Mouse (Mus musculus) limb, embryonic 13.5 days (tissue): ENCODE measurements around the gene Ccdc17. TPM values are rescaled to one million over a fixed set of nuclear protein-coding genes. Genes with fewer than 3 reads are reported as not detected.

Source experiments
- ATAC-seq: fragments of 200-750 bp; cut with Nextera tagmentation; 2 replicates; pipeline ENCODE4 v1.8.0; 2017; ENCODE audit warnings: low read depth, moderate number of reproducible peaks, moderate TSS enrichment; ENCODE audit not compliant: low FRiP score
- H3K27ac ChIP-seq: fragments of 300-500 bp; sonication (generic); 2 replicates; pipeline ENCODE4 v1.5.1; 2015; ENCODE audit warnings: inconsistent platforms, mild to moderate bottlenecking, moderate library complexity
- H3K27me3 ChIP-seq: fragments of 300-500 bp; sonication (generic); 2 replicates; pipeline ENCODE4 v1.6.1; 2015; ENCODE audit warnings: mild to moderate bottlenecking, inconsistent platforms
- H3K36me3 ChIP-seq: fragments of 300-500 bp; sonication (generic); 2 replicates; pipeline ENCODE4 v1.6.1; 2015; ENCODE audit warnings: inconsistent platforms, mild to moderate bottlenecking, moderate library complexity
- H3K4me1 ChIP-seq: fragments of 300-500 bp; sonication (generic); 2 replicates; pipeline ENCODE4 v1.6.1; 2015; ENCODE audit warnings: inconsistent platforms
- H3K4me2 ChIP-seq: fragments of 300-500 bp; sonication (generic); replicated peaks from 2 replicates; pipeline ENCODE4 v1.6.1; 2015; ENCODE audit warnings: inconsistent platforms, mild to moderate bottlenecking, moderate library complexity
- H3K4me3 ChIP-seq: fragments of 300-500 bp; sonication (generic); 2 replicates; pipeline ENCODE4 v1.5.1; 2015; ENCODE audit warnings: moderate library complexity, mild to moderate bottlenecking, inconsistent platforms
- H3K9ac ChIP-seq: fragments of 300-500 bp; sonication (generic); 2 replicates; pipeline ENCODE4 v1.6.1; 2015; ENCODE audit warnings: mild to moderate bottlenecking, inconsistent platforms
- H3K9me3 ChIP-seq: fragments of 300-500 bp; sonication (generic); 2 replicates; pipeline ENCODE4 v1.6.1; 2016; ENCODE audit warnings: inconsistent platforms
- WGBS: fragments of 180-500 bp; shearing (Covaris S2); methylation state at CpG from one replicate; pipeline ENCODE4 v1.1.7; 2015; 5-methylcytosine and 5-hydroxymethylcytosine counted together
- polyA plus RNA-seq: library from polyadenylated mRNA; unstranded; fragments of >200 nt; fragmentation: Nextera tagmentation; extraction: Ambion mirVana; gene quantifications from 2 replicates; pipeline ENCODE4 v1.2.1, GENCODE M21; 2015

Gene Ccdc17
- 2.1 and 3.1 TPM in 2 replicates for polyA plus RNA-seq

DNA sequence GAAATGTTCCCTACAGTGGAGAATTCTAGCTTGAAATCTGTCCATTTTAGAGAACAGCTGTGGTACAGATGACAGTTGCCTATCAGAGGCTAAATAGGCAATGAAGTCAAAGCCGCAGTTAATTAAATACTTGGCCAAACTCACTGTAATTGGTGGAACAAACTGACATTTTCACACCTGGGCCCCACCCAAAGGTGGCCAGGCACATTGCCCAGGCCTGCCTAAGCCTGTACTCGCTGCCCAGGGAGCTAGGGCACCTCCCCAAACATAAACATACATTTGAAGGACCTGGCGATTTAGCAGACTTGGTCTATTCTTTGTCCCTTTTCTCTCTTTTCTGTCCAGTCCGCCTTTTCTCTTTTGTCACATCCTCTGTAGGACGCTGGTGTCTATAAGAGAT lies at the start of gene Ccdc17:
Gene Ccdc17, plus strand, starts transcription at position 276 of the 400 bp plus-strand sequence.
- no peak for ATAC-seq
- H3K27me3 ChIP-seq = no peaks in the 10 kb centered on the region
- 25% methylated on average over 5 of the region's 5 CpGs for WGBS
- peaks cover 19% of the 10 kb centered on the region for H3K4me1 ChIP-seq
- H3K9me3 ChIP-seq = no peaks in the 10 kb centered on the region
- H3K36me3 ChIP-seq = peaks cover 52% of the 10 kb centered on the region
- H3K27ac ChIP-seq = peak within 1 kb of the TSS; percentile 84
- peak within 1 kb of the TSS; percentile 68 for H3K4me3 ChIP-seq
- H3K9ac ChIP-seq = peak within 1 kb of the TSS; percentile 80
- H3K4me2 ChIP-seq = peak within 1 kb of the TSS; percentile 85

DNA sequence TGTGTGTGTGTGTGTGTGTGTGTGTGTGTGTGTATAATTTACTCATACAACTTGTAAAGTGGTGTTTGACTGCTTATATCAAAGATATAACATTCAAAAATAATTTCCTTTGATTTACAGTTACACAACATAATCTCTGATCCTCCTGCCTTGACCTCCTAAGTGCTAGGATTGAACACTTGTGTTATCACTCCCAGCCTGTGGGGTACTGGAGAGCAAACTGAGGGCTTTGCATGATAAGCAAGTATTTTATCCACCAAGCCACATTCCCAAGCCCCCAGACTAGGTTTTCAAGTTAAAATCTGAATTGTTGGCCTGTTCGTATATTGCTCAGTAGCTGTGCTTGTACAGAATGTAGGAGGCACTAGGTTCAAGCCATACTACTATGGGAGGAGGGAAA lies 46.0 kb upstream of the Ccdc17 start:
- 85% methylated on average over 1 of the region's 1 CpGs for WGBS
- Histone ChIP-seq H3K27me3 (no peaks in the 10 kb centered on the region), H3K27ac (no peak overlapping the region), H3K36me3 (peaks cover 17% of the 10 kb centered on the region), H3K9ac (no peak overlapping the region), H3K9me3 (no peaks in the 10 kb centered on the region), H3K4me1 (no peaks in the 10 kb centered on the region), H3K4me2 (no peak overlapping the region), H3K4me3 (no peak overlapping the region)
- ATAC-seq = no peak

DNA sequence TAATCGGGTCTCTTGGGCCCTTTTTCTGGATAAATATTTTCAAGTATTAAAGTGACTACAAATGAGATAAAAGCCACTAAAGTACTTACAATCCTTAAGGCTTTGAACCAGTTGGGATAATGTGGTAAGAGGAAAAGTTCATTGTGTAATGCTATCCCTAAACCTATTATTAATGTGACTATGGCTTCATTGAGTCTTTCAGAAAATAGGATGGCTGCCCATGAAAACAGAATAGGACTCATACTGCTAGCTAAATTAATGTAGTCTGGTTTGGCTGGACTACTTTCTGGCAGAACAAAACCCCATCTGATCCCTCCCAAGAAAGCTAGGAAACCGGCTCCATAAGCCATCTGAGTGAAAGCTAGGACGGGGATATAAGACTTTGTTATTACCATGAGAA lies 43.4 kb upstream of the Ccdc17 start:
- WGBS = 86% methylated on average over 3 of the region's 3 CpGs

DNA sequence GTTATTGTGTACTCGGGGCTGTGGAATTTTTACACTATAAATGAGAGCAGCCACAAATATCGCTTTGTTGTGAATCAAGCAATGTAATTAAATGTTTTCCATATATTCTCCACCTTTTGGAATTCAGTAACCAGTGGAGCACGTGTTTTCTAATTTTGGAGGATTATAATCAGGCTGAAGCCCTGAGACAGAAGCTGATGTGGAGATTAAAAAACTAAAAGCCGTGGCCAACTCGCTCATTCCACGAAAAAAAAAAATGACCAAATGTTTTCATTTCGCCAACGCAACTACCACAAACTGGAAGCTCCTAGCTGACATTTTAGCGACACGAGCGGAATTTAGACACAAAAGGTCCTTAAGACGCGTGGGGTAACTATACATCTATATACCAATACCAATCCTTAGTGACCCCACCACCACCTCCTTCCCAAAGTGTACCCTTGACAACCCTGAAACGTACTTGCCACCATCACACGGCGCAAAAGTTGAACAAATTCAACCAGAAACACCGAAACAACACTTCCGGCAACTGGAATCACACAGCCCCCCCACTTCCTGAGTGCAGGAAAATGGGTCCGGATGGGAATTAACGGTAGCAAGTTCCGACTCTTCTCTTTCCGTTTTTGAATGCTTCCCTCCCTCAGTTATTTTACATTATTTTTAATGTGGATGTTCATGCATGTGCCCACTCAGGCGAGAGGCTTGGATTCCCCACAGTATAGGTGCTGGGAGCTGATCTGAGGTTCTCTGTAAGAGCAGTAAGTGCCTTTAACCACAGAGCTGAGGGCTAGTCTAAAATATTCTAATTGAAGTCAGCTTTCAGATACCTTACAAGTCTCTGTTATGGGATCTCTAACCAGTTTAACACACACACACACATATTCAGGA lies 40.8 kb upstream of the Ccdc17 start, which contains the start of gene Tmem69:
Gene Tmem69, minus strand, starts transcription at position 524 of the 888 bp plus-strand sequence.
- ATAC-seq = no peak
- Histone ChIP-seq H3K9ac (peak within 1 kb of the TSS; percentile 86), H3K36me3 (peaks cover 21% of the 10 kb centered on the region), H3K4me1 (peaks cover 24% of the 10 kb centered on the region), H3K9me3 (no peaks in the 10 kb centered on the region), H3K4me2 (peak within 1 kb of the TSS; percentile 74), H3K4me3 (peak within 1 kb of the TSS; percentile 91), H3K27ac (peak within 1 kb of the TSS; percentile 88), H3K27me3 (no peaks in the 10 kb centered on the region)
- WGBS = 2% methylated on average over 23 of the region's 23 CpGs

More for the DNA sequence above, 43.4 kb upstream of the Ccdc17 start:
- no peak for ATAC-seq
- no peak overlapping the region for H3K9ac ChIP-seq
- no peak overlapping the region for H3K4me2 ChIP-seq
- no peaks in the 10 kb centered on the region for H3K27me3 ChIP-seq
- no peak overlapping the region for H3K27ac ChIP-seq
- H3K9me3 ChIP-seq = no peaks in the 10 kb centered on the region
- peaks cover 17% of the 10 kb centered on the region for H3K36me3 ChIP-seq
- H3K4me1 ChIP-seq = 0 out of 2 replicates have a peak, but pooled peaks cover 4% of the 10 kb centered on the region
- H3K4me3 ChIP-seq = no peak overlapping the region

DNA sequence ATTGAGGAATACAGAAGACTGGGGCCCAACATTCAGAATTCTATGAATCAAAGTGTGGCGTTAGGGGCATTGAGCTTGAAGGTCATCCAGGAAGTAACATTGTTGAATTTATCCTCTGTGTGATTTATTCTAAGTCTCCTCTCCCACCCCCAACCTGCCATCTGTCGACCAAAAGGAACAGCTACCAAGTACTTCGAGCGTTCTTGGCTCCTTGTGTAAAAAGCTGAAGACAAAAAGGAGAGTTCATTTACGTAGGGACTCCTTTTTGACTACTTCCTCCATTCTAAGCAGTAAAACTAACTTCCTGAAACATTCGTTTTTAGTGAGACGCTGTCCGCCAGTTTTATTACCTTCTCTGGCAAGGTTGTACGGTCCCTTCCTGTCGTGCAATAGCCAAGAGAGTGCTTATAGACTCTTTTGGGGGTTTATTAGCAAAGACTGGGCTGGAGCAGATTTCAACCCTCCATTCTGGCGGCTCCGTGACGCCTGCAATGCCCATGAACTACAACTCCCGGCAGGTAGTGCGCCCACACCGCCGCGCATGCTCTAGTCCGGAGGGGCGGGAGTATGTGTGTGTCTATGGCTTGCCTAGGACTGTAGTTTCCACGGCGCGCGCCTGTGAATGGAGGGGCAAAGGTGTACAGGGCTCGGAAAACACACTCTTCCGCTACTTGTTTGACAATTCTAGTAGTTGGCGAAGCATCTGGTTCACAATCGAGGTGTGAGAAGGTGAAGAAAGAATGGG lies 39.7 kb upstream of the Ccdc17 start:
- H3K4me1 ChIP-seq = peaks cover 29% of the 10 kb centered on the region
- H3K27me3 ChIP-seq = no peaks in the 10 kb centered on the region
- H3K9ac ChIP-seq = peak overlapping the region; percentile 86
- WGBS = under 1% methylated on average over 28 of the region's 28 CpGs
- peaks cover 23% of the 10 kb centered on the region for H3K36me3 ChIP-seq
- ATAC-seq = peak; percentile 95
- H3K4me3 ChIP-seq = peak overlapping the region; percentile 91
- H3K9me3 ChIP-seq = no peaks in the 10 kb centered on the region
- peak overlapping the region; percentile 88 for H3K27ac ChIP-seq
- peak overlapping the region; percentile 74 for H3K4me2 ChIP-seq

DNA sequence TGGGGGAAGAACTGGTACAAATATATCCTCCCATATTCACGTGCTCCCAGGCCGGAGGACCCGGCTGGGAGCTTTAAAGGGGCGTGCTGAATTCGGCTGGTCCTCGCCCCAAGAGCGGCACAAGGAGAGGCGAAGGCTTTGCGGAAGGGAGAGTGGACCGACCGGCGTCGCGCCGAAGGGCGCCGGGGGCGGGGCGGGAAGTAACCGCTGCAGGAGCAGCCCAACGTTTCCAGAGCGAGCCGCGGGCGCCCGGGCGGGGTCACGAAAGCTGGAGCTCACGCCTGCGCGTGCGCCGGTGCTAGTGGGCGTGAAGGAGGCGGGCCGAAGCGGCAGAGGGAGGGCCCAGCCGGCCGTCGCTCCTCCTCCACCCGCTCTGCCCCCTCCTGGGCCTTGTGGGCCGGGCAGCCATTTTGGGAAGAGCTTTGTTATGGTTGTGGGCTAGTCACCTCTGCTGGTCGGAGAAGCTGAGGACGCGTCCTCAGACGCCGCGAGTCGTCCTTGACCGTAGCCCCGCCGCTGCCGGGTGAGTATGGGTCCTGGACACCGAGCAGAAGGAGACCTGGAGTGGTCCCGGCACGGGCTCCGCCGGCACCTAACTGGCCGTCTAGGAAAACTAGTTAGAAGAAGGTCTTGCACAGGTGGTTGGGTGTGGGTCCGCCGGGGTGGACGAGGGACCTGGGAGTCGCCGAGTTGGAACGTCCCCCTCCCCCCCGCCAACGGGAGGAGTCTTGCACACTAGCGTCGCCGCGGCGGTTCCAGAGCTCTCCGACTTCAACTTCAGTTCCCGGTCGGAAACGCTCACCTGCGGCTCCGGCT lies 38.9 kb upstream of the Ccdc17 start, which contains the start of gene Gpbp1l1:
Gene Gpbp1l1, plus strand, starts transcription at position 353 of the 816 bp plus-strand sequence.
- Histone ChIP-seq H3K9me3 (no peaks in the 10 kb centered on the region), H3K27me3 (no peaks in the 10 kb centered on the region), H3K4me1 (peaks cover 29% of the 10 kb centered on the region), H3K9ac (peak within 1 kb of the TSS; percentile 86), H3K36me3 (peaks cover 24% of the 10 kb centered on the region), H3K4me2 (peak within 1 kb of the TSS; percentile 74), H3K4me3 (peak within 1 kb of the TSS; percentile 91), H3K27ac (peak within 1 kb of the TSS; percentile 94)
- under 1% methylated on average over 78 of the region's 78 CpGs for WGBS
- ATAC-seq = peak; percentile 94

DNA sequence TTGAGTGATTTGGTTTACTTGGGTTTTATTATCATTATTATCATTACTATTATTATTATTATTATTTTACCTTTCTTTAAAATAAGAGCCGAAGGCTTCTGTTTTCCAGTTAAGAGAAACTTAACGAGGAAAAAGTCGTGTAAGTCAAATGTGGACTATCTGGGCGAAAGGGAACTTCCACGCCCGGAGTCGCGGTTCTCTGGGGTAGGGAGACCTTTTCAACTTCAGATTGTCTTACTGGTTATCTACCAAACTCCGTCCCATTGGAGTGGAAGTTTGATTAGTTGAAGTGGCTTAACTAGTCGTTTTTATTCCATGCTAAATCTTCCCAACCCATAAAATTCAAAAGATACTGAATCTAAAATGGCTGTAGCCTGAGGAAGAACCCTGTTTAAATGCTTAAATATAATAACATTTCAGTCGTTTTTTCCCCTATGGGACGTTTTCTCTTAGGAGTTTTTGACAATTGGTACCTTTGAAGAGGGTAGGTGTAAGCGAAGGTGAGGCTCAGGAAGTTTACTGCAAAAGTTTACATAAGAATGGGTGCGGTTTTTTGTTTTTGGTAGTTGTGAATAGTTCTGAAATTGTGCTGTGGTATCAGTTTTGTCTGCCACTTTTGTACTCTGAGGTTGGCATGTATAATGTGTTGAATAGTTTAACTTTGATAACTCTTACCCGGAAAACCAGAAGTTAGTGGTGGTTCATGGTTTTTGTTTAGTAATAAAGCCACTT lies 38.1 kb upstream of the Ccdc17 start:
- H3K9me3 ChIP-seq = no peaks in the 10 kb centered on the region
- 5% methylated on average over 15 of the region's 15 CpGs for WGBS
- ATAC-seq = no peak
- peak overlapping the region; percentile 74 for H3K4me2 ChIP-seq
- no peaks in the 10 kb centered on the region for H3K27me3 ChIP-seq
- H3K9ac ChIP-seq = peak overlapping the region; percentile 86
- H3K36me3 ChIP-seq = peaks cover 20% of the 10 kb centered on the region
- H3K4me1 ChIP-seq = peaks cover 29% of the 10 kb centered on the region
- peak overlapping the region; percentile 94; the same call in 1 of the 2 replicates for H3K27ac ChIP-seq
- peak overlapping the region; percentile 91 for H3K4me3 ChIP-seq

DNA sequence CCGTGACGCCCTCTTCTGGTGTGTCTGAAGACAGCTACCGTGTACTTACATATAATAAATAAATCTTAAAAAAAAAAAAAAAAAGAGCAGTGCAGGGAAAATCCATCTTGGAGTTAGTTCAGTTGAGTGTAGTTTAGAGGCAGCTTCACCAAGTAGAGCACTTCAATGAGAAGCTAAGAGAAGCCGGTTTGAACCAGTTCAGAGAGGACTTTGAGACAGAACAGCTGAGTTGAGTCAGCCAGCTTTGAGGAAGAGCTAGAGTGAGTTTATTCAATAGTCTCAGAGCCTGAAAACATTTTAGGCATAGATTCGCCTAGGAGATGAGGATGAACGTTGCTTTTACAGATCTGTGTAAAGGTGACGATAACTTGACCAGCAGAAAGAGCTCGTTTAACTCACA lies 661 bp upstream of the Ccdc17 start:
- Histone ChIP-seq H3K9ac (no peak overlapping the region), H3K9me3 (no peaks in the 10 kb centered on the region), H3K27ac (no peak overlapping the region), H3K4me1 (peaks cover 19% of the 10 kb centered on the region), H3K36me3 (peaks cover 52% of the 10 kb centered on the region), H3K4me3 (no peak overlapping the region), H3K4me2 (no peak overlapping the region; the same call in 1 of the 2 replicates), H3K27me3 (no peaks in the 10 kb centered on the region)
- ATAC-seq = no peak
- 81% methylated on average over 8 of the region's 8 CpGs for WGBS

DNA sequence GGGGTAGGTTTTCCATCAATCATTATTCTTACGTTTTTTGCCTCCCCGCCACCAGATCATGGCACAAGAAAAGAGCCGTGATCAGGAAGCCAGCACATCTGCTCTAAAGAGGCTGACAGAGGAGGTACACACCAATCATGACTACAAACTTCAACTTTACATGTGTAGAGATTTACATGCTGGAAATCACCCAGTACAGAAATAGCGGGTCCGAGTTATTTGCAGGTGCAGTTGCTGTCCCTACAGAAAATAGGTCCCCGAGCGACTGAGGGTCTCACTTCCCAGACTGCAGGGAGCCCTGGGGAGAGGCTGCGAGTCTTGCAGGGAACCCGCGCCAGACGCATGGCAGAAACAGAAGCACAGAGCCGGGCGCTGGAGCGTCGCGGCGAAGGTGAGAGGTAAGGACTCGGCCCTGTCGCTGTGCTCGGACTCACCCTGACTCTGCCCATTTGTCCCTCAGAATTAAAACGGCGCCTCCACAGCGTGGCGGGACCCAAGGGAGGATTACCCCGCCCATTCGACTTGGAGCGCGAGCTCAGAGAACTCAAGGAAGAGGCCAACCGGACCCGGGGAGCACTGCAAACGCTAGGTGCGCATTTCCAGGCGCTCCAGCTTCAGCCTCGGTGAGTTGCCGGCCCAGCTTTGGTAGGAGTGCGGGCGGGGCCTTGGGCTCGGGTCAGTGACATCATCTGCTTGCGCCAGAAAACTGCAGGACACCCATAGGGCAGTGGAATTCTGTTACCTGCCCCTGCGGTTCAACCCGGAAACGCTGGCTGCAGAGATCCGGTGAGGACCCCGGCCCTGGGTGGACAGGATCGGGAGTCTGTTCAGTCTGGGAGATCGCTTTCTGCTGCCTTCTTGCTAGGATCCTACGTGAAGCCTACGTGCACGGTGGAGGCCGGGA lies 776 bp downstream of the Ccdc17 start:
- Histone ChIP-seq H3K9me3 (no peaks in the 10 kb centered on the region), H3K4me2 (peak overlapping the region; percentile 85), H3K36me3 (peaks cover 52% of the 10 kb centered on the region), H3K4me3 (peak overlapping the region; percentile 68), H3K9ac (peak overlapping the region; percentile 80), H3K4me1 (peaks cover 19% of the 10 kb centered on the region), H3K27ac (peak overlapping the region; percentile 84), H3K27me3 (no peaks in the 10 kb centered on the region)
- peak; percentile 98 for ATAC-seq
- WGBS = under 1% methylated on average over 50 of the region's 50 CpGs

DNA sequence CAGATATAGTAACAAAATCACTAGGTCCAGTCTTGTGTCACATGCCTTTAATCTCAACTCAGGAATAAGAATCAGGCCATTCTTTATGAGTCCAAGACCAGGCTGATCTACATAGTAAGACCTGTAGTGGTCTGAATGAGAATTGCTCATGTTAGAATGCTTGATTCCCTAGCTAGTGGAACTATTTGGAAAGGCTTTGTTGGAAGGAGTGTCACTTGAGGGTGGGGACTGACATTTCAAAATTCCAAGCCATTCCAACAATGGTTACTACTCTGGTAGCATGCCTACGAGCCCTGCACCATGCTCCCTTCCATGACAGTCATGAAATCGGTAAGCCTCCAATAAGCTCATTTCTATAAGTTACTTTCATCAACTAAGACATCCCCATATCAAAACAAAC lies 16.2 kb downstream of the Ccdc17 start:
- Histone ChIP-seq H3K36me3 (peaks cover 78% of the 10 kb centered on the region), H3K9ac (no peak overlapping the region), H3K27ac (no peak overlapping the region), H3K27me3 (no peaks in the 10 kb centered on the region), H3K9me3 (no peaks in the 10 kb centered on the region), H3K4me3 (no peak overlapping the region), H3K4me2 (no peak overlapping the region), H3K4me1 (no peaks in the 10 kb centered on the region)
- no peak for ATAC-seq
- WGBS = 95% methylated on average over 2 of the region's 2 CpGs
